Mouse (Mus musculus) testis, postnatal 10 days (tissue): Measurements from ENCODE around the gene Grin2d.
A peak's percentile ranks its signal among the peaks of the same experiment; 100 is the strongest.

ENCODE experiments used
- DNase-seq: peaks from one replicate; pipeline ENCODE4 v3.0.0; 2021; ENCODE audit warnings: low spot score

Grin2d gene

DNA sequence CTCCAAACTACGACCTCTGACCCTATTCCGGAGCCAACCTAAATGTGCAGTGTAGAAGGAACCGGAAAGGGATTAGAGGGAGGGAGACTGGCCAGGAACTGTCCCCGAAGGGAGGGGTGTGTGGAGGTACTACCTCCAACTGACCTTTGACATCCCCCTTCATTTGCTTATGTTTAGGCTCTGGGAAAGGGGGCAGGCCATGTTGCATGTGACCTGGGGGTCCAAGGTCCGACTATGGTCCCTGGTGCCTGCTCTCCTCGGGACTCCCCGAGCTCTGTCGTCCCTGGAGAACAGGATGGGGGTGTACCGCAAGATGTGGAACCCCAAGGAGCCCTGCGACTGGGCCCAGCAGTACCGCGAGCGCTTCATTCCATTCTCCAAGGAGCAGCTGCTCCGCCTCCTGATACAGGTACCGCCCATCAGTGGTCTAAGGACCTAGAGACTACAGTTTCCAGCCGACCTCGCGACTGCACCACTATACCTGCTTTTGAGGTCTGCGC is 19.1 kb upstream of the Grin2d start:
- peak; percentile 71 for DNase-seq

DNA sequence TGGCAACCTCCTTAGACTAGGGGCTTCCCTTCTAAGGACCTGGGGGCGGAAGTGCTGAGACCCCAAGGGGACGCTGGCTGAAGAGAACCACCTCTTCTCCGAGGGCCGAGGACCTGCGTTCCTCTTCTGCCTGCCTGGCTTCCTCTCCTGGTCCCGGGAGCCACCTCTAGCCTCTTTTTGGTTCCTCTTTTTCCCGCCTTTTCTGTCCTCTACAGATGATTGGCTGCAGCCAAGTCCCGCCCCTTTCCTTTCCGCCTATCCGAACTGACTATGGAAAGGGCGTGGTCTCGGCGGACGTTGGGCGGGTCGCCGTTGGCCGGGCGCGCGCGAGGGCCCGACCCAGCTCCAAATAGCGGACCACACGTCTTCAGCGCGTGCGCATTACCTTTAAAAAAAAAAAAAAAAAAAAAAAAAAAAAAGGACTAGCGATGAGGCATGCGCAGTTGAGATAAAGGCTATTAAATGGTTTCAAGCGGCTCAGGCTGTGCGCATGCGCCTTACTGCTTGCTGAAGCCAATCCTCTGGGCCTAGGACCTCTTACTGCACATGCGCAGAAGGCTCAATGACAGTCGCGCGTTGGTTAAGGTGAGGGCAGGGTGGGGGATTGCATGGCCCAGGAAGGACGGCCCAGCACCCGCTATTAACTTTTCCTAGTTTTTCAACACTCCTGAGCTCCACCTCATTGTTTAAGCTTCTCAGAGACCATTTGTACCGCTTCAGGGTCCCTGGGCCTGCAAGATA is 18.5 kb upstream of the Grin2d start, which contains the start of the genes Syngr4 and Tmem143:
Gene Syngr4 (minus strand): TSS at position 198 of the 741 bp plus-strand sequence.
Gene Tmem143 (plus strand): TSS at position 425 of the 741 bp plus-strand sequence.
- DNase-seq, result peak; percentile 98

DNA sequence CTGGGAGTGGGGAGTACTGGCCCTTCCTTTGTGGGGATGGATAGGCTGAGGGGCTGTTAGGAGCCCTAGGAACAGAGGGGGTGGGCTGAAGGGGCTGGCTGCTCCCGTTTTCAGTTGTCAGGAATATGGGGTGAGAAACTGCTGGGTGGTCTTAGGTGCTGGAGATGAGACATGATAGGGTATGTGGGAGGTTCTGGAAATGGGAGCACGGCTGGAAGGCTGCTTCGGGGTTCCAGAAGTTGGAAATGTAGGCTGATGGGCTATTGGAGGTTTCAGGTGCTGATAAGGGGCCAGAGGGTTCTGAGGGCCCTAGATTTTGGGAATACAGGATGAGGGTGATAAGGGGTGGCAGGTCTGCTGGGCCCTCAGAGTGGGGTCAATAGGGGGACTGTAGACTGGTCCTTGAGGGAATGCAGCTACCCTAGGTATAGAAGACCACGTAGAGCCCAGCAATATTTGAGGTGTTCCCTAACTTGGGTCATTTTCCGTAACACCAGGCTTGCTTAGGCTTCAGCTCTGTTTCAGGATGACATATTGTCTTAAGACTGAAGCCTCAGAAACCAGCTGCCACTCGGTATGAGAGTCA is 17.8 kb upstream of the Grin2d start:
- DNase-seq, result no peak

DNA sequence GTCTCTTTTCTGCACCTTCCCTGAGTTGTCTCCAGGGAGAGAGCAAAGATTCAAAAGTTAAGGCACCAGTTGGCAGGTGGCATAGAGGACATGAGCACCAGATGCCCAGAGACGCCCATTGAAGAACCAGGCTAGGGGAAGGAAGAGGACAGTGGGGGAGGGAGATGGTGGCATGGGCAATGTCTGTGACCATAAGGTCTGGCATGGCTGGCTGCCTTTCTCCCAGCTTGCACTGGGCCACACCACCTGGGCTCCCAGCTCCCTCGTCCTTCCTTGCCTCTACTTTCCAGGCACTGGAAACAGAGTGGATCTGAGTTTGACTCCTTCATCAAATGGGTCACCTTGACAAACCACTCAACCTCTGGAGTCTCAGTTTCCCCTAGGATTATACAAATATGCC is 14.5 kb upstream of the Grin2d start:
- DNase-seq, result no peak

DNA sequence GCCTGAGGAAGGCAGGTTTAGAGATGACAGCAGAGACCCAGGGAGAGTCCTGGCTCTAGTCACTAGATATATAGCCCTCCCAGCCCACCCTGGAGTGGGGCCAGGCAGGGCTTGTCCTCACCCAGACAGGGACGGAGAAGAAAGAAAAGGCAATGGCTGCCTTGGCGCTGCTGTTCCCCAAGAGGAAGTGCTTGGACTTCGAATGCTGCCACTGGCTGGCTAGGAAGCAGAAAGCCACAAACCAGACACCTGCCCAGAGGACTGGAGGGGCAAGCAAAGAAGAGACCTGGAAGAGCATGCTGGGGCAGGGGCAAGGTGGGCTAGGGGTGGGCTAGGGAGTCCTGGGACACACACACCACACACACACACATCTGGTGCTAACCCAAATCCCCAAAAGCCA is 9.1 kb upstream of the Grin2d start:
- no peak for DNase-seq

DNA sequence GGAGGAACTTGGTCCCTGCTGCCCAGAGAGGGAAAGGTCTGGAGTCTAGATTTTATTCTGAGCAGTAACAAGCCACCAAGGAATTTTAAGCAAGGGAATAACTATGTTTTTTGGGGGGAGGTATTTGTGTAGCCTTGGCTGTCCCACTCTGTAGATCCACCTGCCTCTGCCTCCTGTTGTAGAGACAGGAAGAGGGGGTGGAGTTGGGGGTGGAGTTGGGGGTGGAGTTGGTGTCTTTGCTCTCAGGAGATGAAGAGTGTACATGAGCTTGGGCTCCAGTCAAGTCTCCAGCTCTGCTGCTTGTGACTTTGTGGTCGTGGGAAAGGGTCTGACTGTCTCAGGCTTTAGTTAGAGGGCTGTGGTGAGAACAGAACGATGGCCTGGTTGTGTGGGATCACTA is 2.8 kb upstream of the Grin2d start:
- no peak for DNase-seq

DNA sequence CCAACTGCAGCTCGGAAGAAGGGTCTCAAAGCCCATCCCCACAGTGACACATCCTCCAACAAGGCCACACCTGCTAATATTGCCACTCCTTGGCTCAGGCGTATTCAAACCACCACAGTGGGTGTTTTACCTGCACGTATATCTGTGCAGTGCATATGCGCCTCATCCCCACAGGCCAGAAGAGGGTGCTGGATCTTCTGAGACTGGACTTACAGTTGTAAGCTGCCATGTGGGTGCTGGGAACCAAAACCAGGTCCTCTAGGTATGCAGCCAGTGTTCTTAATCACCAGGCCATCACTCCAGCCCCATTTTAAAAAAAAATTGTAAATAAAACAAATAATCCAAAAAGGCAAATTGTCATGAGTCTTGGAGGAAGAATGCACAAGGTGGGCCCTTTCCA is 2.4 kb upstream of the Grin2d start:
- no peak for DNase-seq

DNA sequence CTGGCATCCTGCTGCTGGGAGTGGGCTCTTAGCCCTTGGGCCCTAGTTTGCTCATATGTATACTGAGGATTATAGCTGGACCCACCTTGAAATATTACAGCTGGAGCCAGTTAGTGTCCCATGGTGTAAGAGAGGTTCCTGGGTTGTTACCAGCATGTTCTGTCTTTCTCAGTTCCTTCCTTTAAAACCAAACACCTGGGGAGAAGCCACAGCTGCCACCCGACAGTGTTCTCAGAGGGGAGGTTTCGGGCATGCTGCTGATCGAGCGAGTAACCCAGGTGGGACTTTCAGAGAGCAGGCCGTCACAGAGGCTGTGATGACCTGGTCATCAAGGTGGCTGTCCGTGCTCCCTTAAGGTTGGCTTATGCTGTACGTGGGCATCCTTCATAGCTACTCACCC is 1.3 kb downstream of the Grin2d start:
- no peak for DNase-seq

DNA sequence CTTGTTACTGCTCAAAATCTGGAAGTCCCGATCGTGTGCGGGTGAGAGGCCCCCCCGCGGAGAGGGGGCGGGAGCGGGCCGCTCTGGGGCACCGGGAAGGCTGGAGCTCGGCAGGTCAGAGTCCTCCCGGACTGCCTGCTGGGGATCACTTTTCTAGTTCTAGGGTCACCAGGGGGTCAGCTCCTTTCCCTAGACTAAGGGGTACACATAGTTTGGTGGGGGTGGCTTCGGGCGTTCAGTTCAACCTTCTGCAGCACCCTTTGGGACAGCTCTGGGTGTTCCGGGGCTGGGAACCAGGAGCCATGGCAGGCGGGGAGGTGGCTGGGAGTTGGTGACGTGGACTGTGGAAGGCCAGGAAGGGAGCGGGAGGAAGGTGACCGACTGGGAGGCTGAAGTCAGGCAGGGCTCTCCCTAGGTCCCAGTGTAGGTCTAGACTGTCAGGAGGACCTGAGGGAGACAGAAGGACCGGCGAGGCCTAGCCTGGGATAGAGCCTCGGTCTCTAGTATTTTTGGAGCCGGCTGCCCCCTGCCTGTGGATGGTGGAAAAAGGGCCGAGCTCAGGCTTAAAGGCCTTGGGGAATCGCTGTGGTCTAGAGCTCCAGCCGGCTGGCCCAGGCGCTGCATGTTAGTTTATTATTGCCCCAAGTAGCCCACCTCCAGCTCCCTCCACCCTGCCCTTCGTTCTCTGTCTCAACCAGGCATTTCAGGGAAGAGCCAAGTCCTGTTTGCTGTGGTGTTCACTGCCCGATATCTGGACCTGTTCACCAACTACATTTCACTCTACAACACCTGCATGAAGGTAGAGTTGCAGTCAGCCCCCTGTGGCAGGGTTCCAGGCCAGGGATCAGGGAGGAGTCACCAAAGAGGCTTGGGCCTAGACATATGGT is 4.9 kb downstream of the Grin2d start:
- DNase-seq, result peak; percentile 74

DNA sequence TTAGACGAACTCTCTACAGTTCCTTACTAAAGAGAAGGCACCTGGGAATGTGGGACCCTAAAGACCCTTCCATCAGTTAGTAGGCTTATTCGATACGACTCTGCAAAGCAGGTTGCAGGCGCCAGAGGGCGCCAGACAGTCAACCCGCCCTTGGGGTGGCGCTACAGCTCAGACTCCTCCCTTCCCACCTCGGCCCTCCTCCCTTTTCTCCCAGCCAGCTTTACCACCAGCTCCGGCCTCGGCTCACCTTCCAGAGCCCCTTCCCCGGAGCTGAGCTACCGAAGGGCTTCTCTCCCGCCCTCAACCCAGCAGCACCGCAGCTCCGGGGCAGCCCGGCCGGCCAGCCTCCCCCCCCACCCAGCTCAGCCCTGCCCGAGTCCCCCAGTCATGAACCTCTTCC is 5.6 kb downstream of the Grin2d start, which contains the start of gene Kdelr1:
Gene Kdelr1 (plus strand): TSS at position 149 of the 400 bp plus-strand sequence.
- DNase-seq, result peak; percentile 94

DNA sequence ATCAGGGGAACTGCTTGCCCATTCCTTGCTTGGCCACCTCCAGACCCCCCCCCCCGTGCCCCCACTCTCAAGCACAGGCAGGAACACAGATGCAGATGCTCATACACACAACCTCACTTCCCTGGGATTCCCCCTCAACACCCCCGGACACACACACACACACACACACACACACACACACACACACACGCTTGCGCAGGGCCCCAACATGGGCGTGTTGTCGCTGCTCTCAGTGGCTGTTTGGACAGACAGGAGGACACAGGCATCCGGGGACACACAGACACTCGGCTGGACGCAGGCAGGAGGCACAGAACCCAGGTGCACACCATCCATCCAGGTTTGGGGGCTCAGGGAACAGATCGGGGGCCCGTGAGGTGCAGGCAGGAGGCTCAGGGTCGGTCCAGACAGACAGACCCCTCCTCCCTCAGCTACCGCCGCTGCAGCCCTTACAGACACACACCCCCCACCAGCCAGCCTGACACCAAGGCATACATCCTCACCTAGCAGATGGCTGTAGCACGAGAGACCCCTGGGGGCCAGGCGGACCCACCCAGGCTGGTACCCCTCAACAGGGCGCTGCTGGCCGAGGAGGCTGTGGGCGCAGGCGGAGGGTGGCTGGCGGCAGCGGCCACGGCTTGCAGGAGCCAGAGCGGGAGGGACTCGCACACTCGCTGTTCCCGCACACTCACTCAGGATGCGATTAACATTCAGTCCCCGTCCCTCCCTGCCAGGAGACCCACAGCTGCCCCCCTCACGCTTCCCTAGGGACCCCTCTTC is 7.7 kb downstream of the Grin2d start:
- no peak for DNase-seq

DNA sequence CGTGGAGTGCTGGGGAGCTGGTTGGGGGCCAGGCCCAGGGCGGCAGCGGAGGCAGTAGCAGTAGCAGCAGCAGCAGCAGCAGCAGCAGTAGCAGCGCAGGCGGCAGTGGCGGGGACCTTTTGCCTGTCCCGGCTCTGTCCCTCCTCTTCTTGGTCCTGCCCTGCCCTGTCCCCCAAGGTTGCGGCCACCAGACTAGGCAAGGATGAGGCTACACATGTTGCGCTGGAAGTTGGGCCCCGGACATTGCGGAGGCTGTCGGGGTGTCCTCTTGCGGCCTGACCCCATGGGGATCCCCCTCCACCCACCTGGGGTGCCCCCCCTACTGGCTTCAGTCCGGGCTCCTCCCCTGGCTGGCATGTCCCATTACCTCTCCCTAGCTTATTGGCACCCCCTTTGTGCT is 8.4 kb downstream of the Grin2d start:
- DNase-seq, result peak; percentile 55

DNA sequence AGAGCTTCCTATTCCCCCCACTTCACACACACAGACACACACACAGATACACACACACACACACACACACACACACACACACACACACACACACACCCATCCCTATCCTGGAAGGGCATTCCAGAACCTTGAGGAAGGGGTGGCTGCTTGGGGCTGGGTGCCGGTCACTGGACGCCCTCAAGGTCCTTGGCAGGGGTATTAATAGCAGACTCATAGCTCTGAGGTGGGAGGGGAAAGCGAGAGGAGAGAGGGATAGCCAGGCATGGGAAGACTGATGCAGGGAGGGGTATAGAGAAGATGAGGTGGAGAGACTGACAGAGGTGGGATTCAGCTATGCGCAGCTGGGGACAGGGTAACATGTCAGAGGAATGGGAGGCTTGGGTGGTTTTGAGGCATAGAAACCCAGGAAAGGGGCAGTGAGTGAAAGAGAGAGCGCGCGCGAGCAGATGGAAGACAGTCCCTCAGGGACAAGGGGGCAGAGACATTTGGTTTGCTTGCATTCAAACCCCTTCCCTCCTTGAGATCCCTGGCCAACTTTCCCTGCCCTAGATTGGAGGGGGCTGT is 9.0 kb downstream of the Grin2d start:
- no peak for DNase-seq

DNA sequence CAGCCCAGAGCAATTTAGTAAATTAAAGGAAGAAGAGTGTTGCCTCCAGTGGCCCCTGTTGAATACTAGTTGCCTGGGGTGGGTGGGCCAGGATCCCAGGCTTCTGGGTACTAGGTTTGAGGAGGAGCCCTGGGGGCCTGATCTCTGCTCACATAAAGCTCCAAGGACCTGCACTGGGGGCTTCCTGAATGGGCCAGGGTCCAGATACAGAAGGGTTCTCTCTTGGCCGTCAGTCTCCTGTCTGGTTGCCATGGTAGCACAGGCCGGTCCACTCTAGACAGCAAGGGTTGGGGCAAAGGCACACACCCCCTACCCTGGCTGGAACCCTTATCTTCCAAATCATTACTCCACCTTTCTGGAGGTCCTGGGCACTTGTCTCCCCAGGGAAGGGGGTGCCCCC is 10.3 kb downstream of the Grin2d start:
- no peak for DNase-seq

DNA sequence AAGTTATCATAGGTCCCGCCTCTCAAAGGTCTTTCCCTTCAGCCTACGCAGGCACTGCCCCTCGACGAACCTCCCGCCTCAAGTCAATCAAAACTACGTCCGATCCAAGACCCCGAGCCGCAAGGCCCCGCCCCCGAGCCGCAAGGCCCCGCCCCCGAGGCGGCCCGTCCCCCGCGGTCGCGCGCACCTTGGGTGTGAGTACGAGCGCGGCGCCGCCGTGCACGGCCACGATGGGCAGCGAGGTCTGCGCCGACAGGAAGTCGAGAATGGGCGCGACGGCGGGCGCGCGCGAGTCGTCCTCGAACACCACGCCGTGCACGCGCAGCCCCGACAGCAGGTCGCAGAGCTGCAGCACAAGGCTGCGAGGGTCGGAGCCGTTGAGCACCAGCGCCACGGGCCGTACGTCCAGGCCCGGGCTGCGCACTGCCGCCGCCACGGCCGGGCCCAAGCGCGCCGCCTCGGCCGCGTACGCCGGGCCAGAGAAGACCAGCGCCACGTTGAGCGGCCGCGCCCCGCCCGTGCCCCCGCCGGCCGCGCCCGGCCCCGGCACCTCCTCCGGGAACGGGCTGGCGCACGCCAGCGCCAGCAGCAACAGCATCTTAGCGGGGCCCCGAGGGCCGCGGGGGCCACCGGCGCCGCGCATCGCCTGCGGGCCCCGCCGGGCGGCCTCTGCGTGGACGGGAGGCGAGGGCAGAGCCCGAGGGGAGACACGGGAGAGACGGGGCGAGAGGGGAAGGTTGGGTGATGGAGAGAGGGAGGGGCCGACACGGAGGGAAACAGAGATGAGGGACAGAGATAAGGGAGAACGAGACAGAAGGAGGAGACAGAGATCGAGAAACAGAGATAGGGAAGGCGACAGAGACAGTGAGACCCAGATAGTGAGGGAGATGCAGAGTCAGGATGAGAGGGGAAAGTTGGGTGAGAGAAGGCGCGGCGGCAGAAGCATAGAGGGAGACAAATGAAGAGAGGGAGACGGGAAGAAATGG is 12.0 kb downstream of the Grin2d start:
- DNase-seq, result peak; percentile 98

DNA sequence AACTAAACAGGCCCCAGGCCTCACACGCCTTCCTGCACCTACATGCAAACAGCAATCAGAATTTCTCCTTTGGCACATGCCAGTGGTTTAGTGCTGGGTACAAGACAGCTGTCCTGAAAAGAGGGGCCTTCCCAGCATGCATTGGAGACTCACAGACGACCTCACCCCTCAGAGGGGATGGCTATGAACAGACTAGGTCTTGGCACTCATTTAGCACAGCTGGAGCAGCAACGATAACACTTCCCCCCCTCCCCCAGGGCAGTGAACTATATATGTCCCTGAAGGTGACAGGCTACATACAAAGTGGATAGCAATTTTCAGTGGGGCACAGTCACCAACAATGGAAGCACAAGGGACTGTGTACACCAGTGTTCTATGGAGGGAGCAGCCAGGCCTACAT is 13.7 kb downstream of the Grin2d start:
- DNase-seq, result no peak

DNA sequence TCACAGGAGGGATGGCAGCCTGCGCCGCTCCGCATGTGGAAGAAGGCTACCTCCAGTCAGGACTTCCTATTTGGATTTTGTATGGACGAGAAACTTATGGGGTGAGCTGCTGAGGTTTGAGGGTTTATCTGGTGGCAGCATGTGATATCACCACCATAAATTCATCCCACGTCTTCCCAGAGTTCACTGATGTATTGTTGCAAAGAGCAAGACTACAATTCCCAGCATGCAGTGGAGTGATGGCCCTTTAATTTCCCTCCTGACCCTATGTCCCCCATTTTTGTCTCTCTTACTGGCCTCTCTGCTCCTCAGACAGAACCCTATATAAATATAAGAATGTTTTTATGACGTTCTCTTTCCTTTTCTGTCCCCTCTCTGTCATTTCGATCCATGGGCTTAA is 15.4 kb downstream of the Grin2d start:
- DNase-seq, result no peak

DNA sequence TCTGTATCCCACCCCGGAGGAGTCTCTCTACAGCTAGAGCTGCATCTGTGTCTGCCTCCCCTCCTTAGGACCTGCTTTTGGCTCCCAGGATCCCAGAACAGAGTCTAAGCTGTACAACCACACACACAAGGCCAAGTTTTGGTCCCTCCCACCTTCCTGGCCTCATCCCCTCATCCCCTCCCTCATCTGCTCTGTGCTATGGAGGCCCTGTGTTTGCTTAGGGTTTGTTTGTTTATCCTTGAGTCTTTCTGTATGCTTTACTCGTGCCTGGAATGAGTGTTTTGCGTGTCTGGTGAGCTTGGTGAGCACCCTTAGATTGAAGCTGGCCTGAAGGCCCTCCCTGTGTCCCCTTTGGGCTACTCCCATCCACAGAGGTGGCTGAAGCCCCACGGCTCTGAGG is 19.2 kb downstream of the Grin2d start:
- no peak for DNase-seq

DNA sequence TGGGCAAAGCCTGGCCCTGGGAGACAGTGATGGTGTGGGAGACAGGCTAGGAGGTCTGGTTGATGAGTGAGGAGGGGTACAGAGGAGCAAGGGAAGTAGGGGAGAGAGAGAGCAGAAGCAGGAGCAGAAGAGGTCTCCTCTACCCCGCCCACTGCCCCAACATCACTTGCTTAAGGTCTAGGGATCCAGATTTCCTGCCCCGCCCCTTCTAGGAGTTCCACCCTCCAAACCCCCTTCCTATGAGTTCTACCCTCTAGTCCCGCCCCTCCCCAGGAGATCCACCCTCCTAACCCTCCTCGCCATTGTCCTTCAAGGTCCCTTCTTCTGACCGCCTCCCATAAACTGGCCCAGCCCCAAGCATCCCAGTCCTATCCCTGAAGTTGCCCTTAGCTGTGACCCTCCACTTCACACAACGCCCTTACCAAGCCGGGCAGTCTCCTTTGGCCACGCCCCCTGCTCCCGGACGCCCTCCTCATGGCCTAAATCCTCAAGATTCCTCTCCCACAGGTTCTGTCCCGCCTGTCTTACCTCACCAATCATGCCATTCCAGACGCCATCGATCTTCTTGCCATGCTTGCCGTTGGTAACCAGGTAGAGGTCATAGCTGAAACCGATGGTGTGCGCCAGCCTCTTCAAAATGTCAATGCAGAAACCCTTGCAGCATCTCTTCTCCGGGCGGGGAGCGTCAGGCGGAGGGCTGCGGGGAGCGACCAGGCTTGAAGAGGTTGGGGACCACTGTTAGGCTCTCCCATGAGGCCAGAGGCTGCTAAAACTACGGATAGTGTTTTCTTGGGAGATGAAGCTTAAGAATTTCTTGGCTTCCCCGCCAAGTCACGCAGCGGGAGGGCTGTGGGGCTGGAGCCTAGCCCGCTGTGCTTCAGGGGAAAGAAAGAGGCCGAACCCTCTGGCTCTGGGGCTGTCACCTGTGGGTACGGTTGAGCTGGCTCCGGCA is 21.0 kb downstream of the Grin2d start:
- DNase-seq, result peak; percentile 75
